Mouse (Mus musculus): ENCODE measurements around the gene Siah2.

Siah2 gene

GRCm38 (mm10) chr3:58691997-58692721 is at the start of gene Siah2:
Gene Siah2 (minus strand): TSS chr3:58692400.
- peak; percentile 87 for DNase-seq (ENCODE audit: low read depth, low spot score)

DNA sequence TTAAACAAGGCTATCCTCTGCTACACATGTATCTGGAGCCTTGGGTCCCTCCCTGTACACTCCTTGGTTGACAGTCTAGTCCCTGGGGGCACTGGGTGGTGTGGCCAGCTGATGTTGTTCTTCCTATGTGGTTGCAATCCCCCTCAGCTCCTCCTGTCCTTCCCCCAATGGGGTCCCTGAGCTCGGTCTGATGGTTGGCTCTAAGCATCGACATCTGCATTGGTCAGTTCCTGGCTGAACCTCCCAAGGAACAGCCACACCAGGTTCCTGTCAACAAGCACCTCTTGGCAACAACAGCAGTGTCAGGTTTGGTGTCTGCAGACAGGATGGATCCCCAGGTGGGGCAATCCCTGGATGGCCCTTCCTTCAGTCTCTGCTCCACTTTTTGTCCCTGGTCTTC is 47.3 kb upstream of the Siah2 start:
- DNase-seq (ENCODE audit: low read depth, low spot score) = no peak

- DNase-seq (ENCODE audit: low read depth, low spot score) = no peak
These were observed 46.3 kb upstream of the Siah2 start for GRCm38 (mm10) chr3:58738346-58739089.

GRCm38 (mm10) chr3:58731520-58731919 is 39.3 kb upstream of the Siah2 start:
- no peak for DNase-seq (ENCODE audit: low read depth, low spot score)

- no peak for DNase-seq (ENCODE audit: low read depth, low spot score)
These were observed 38.4 kb upstream of the Siah2 start for GRCm38 (mm10) chr3:58730580-58730979.

DNA sequence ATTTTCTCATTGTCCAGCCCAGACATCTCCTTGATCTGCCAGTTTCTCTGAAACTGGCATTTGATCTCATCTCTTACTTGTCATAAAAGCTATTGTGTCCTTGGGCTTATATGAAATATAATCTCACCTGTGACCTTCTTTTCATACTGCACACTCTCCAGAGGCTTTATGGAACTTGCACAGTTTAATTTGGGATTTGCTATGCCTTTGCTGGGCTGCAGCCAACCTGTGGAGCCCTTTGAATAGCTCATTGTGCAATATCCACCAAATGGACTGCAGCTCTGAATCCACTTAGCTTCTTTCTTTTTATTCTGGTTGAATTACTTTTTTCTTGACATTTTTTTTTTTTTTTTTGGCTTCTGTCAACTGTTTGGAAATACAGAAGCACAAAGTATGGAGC is 37.3 kb upstream of the Siah2 start:
- DNase-seq (ENCODE audit: low read depth, low spot score) = no peak

GRCm38 (mm10) chr3:58727601-58728000 is 35.4 kb upstream of the Siah2 start:
- DNase-seq (ENCODE audit: low read depth, low spot score) = no peak

DNA sequence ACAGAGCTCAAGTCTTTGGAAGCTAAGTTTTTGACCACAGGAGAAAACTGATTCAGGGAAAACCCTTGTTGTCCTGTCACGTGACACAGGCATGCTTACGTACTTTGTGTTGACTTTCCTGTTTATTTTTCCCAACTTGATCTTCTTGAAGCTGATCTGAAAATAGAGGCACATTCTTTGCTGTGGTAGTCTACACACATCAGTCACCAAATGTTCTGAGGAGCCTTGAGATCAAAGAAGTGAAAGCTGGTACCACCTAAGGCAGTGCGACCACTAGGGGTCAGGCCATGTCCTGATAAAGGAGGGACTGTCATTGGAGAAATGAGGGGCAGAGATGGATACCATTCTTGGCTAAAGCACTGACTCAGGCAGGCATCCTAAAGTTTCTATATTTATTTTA is 34.8 kb upstream of the Siah2 start:
- DNase-seq (ENCODE audit: low read depth, low spot score) = no peak

GRCm38 (mm10) chr3:58726374-58726773 is 34.2 kb upstream of the Siah2 start:
- no peak for DNase-seq (ENCODE audit: low read depth, low spot score)

DNA sequence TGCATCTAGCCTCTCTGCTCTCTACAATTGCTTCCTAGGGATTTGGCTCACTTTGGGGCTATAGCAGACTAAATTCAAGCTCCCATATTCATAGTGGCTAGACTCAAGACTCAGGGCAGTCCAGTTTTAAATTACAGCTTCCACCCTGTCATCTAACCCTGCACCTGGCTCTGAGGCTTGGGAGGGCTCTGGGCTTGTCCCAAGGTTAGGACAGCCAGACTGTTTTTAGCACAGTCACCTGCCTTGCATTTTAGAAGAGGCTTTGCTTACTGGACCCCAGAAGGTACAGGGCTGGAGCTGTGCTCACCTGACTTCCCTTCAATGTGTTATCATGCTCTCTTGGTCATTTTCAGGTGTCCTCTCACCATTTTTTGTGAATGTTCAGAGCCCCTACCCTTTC is 32.6 kb upstream of the Siah2 start:
- peak; percentile 47 for DNase-seq (ENCODE audit: low read depth, low spot score)

GRCm38 (mm10) chr3:58723656-58724055 is 31.5 kb upstream of the Siah2 start:
- DNase-seq (ENCODE audit: low read depth, low spot score) = no peak

DNA sequence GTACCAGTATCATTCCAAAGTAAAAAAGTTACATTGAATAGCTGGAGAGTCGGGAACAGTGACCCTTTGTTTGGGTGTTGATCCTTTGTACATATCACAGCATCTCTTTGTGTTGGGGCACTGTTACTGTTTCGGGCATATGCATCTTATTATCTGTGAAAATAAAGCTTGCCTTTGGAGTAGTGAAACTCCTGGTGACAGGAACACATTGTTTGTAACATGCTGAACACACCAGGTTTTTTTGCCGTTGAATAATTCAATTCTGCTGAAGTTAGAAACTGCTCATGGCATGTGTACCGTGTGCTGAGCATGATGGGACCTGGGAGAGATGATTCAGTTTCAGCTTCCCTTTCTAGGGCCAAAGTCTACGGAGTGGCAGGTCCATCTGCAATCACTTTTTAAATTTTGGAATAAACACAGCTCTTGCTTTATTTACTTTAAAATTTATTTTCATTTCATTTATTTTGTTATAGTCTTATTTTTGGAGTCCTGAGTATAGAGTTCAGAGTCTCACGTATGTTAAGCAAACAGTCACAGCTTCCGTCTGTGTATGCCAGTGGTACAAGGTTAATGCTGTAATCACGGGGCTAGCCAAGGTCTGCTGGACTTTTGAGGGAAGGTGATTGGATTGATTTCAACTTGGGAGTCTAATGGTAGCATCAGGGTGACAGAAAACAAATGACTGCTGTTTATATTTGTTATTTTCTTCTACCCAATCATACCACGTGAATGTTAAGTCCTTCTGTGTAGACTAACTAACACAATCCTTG is 27.4 kb upstream of the Siah2 start:
- DNase-seq (ENCODE audit: low read depth, low spot score) = no peak

DNA sequence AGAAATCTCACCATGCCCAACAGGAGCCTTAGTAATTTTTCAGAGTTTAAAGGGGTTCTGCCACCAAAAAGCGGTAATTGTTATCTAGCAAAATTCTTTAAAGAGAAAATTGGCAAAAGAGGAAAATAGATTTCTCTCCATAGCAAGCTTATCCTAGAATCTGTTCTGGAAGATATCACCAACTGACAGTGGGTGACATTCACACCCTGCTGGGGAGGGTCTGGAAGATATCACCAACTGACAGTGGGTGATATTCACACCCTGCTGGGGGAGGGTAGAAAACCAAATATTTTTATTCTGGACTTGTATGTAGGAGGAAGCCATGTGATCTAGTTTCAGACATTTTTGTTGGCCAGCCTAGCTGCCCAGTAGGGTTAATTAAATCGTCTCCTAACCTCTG is 24.5 kb upstream of the Siah2 start:
- DNase-seq (ENCODE audit: low read depth, low spot score) = no peak

DNA sequence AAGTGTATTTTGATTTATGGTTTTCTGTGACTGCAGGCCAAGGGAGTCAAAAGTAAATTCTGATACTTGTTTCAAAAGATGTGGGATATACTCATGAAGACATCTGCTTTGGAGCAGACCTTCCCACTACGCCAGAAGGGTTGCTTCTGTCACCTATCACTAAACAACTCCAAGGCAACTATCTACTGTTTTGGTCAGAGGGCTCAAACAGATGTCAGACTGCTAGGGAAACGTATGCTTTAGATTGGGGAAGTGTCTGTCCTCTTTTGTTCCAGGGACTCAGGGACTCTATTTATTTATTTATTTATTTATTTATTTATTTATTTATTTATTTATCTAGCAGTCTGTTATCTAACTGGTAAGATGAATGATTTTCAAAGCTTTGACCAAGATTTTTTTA is 22.6 kb upstream of the Siah2 start:
- DNase-seq (ENCODE audit: low read depth, low spot score) = no peak

DNA sequence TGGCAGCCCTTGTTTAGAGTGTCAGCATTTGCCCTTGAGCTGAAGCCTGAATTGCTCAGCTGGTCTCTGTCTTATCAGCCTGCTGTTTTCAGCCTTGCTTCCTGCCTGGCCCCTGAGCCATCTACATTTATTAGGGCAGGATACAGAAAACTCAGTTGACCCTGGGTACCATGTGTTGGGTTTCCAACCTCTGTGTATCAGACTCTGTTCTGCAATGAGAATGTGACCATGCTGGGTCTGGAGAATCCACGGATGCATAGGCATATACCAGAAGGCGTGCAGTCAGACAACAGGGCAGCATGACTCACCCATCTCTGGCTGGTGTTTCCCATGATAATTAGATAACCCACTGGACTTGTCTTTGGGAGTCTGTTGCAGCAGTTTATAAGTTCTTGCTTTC is 21.8 kb upstream of the Siah2 start:
- DNase-seq (ENCODE audit: low read depth, low spot score) = no peak

DNA sequence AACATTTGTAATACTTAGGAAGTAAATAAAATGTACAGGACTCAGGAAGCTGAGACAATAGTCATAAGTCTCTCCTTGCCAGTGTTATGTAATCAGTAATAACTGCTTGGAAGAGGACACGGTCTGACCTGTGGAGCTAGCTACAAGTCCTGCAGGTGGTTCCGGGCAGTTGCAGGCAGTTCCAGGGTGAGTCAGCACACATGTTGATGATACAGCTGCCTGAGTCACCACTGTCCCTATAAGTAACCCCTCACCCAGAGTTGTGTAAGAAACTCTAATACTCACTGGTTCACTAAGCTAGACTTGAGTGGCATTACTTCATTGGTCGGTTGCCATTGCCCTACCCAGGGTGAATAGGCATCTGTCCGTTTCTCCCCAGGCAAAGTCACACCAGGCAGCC is 21.0 kb upstream of the Siah2 start:
- no peak for DNase-seq (ENCODE audit: low read depth, low spot score)

DNA sequence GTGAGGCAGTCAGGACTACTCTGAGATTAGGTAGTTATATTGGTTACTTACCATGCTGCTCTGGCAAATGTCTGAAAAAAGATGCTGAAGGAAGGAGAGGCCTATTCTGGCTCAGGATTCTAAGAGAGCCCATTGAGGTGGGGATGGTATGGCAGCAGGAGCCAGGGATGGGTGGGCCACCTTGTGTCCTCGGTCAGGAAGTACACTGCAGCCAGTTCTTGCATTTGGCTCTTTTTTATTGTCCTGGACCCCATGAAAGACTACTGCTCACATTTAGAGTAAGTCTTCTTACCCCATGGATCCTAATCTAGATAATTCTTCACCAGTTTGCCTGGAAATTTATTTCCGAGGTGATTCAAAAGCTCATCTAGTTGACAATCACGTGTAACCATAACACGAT is 12.3 kb upstream of the Siah2 start:
- no peak for DNase-seq (ENCODE audit: low read depth, low spot score)

- DNase-seq (ENCODE audit: low read depth, low spot score) = no peak
These were observed 11.5 kb upstream of the Siah2 start for GRCm38 (mm10) chr3:58703748-58704147.

DNA sequence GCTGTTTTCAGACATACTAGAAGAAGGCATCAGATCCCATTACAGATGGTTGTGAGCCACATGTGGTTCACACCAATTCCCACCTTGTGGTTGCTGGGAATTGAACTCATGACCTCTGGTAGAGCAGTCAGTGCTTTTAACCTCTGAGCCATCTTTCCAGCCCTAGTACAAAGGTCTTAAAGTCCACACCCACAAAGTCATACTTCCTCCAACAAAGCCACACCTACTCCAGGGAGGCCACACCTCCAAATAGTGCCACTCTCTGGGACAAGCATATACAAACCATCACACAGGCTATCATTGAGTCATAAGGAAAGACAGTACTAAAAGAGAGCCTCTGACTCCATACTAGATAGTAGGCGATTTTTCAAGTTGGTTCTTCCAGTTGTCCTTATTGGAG is 10.1 kb upstream of the Siah2 start:
- DNase-seq (ENCODE audit: low read depth, low spot score) = no peak

DNA sequence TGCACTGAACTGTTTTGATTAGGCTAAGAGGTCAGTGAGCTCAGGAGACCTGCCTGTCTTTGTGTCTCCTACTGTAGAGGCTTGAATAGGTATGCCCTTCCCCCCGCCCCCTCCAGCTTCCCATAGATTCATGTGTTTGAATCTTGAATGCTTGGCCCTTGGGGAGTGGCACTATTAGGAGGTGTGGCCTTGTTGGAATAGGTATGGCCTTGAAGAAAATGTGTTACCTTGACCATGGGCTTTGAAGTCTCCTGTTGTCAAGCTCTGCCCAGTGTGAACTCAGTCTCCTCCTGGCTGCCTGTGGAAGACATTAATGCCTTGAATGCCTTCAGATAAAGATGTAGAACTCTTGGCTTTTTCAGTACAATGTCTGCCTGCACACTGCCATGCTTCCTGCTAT is 9.2 kb upstream of the Siah2 start:
- no peak for DNase-seq (ENCODE audit: low read depth, low spot score)

GRCm38 (mm10) chr3:58697926-58698325 is 5.7 kb upstream of the Siah2 start:
- no peak for DNase-seq (ENCODE audit: low read depth, low spot score)

DNA sequence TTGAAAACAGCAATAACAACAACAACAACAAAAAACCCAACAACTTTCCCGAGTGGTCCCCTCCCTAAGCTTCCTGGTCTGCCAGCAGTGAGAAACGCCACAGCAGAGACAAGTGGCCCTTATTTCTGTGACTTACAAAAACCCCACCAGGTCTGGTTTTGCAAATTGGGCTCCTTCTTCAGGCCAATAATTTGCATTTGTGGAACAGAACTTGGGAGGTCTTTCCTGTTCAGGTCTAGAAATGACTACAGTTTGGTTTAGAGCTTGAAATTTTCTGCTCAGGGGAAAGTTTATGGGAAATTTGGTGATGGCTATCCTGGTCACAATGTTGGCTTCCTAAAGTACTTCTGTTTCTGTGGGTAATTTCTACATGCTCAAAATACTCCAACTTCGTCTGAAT is 4.6 kb upstream of the Siah2 start:
- DNase-seq (ENCODE audit: low read depth, low spot score) = no peak

DNA sequence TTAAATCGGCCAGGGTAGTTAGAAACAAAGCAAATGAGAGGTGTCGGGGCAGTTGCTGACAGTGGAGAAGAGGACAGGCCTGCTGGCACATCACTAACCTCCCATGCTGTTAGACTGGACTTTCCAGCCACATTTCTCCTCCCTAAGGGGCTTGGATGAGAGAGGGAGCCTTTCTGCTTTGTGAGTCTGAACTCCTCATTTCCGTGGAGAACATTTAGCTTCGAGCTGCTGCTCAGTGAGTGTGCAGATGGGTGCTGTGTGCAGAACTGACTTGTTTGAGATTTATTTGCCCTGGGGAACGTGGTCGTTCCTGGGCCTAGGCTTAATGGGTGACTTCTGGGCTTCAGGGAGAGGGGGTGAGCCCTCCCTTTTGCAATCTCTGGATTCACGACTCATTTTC is 3.3 kb upstream of the Siah2 start:
- DNase-seq (ENCODE audit: low read depth, low spot score) = no peak
